Mouse (Mus musculus): Measurements from ENCODE around the gene Parp16. TPM values are rescaled to one million over a fixed set of nuclear protein-coding genes. Genes with fewer than 3 reads are reported as not detected.

Gene Parp16
- polyA plus RNA-seq, 1 experiment, result 5.7 TPM

DNA sequence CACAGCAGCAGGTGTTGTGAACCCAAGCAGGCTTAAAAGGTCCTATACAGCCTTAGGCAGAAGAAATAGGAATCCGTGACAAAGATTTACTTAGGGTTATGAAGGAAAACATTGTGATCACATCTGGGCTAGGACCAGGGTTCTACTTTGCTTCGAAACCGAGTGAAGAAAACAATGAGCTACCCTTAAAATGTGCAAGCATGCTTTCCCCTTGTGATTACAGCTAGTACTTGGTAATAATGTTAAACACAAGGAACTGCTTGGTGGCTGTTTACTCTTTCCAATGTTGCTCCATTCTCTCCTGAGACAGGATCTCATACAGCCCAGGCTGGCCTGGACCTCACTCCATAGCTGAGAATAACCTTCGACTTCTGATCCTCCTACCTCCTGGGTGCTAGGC is 34.0 kb upstream of the Parp16 start:
- TF ChIP-seq CTCF (IDR thresholded peaks at IDR 0.05; ENCODE audit: borderline replicate concordance, insufficient read depth, low read depth, low read length), result no peak
- no peak for TF ChIP-seq POLR2A (IDR thresholded peaks at IDR 0.05; ENCODE audit: borderline replicate concordance, insufficient read depth, low read length)
- Histone ChIP-seq H3K4me3 (replicated peaks; ENCODE audit: insufficient read depth, low read depth, low read length) (no peak overlapping the region), H3K27ac (ENCODE audit: insufficient read depth, low read length) (no peak overlapping the region), H3K27me3 (ENCODE audit: control insufficient read depth, insufficient read depth, low read length) (no peaks in the 10 kb centered on the region; the same call in 1 of the 2 replicates), H3K4me1 (ENCODE audit: control insufficient read depth, insufficient read depth, low read length) (no peaks in the 10 kb centered on the region)
- WGBS, result 87% methylated on average over 4 of the region's 4 CpGs
- no peak for DNase-seq

DNA sequence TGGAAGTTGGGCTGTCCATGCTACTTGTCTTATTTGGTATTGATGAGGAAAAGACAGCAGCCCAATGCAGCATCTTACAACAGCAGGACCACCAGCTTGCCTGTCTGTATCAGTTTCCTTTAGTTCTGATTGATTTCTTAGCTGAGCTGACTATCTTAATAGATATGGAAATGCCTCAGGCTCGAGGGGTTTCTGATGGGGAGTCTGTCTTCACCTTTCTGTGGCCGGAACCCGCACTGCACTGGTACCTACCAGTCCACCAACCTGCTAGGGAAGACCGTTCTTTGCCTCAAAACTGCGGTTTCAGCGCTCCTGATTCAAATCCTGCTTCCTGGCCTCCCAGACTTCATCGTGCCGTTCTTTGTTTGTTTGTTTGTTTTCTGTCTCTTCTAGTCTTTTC is 33.3 kb upstream of the Parp16 start:
- WGBS, result 67% methylated on average over 8 of the region's 8 CpGs
- no peaks in the 10 kb centered on the region for H3K4me1 ChIP-seq (ENCODE audit: control insufficient read depth, insufficient read depth, low read length)
- no peaks in the 10 kb centered on the region; the same call in 1 of the 2 replicates for H3K27me3 ChIP-seq (ENCODE audit: control insufficient read depth, insufficient read depth, low read length)
- DNase-seq, result no peak
- H3K4me3 ChIP-seq (replicated peaks; ENCODE audit: insufficient read depth, low read depth, low read length), result no peak overlapping the region
- H3K27ac ChIP-seq (ENCODE audit: insufficient read depth, low read length), result no peak overlapping the region
- no peak for TF ChIP-seq POLR2A (IDR thresholded peaks at IDR 0.05; ENCODE audit: borderline replicate concordance, insufficient read depth, low read length)
- no peak for TF ChIP-seq CTCF (IDR thresholded peaks at IDR 0.05; ENCODE audit: borderline replicate concordance, insufficient read depth, low read depth, low read length)

DNA sequence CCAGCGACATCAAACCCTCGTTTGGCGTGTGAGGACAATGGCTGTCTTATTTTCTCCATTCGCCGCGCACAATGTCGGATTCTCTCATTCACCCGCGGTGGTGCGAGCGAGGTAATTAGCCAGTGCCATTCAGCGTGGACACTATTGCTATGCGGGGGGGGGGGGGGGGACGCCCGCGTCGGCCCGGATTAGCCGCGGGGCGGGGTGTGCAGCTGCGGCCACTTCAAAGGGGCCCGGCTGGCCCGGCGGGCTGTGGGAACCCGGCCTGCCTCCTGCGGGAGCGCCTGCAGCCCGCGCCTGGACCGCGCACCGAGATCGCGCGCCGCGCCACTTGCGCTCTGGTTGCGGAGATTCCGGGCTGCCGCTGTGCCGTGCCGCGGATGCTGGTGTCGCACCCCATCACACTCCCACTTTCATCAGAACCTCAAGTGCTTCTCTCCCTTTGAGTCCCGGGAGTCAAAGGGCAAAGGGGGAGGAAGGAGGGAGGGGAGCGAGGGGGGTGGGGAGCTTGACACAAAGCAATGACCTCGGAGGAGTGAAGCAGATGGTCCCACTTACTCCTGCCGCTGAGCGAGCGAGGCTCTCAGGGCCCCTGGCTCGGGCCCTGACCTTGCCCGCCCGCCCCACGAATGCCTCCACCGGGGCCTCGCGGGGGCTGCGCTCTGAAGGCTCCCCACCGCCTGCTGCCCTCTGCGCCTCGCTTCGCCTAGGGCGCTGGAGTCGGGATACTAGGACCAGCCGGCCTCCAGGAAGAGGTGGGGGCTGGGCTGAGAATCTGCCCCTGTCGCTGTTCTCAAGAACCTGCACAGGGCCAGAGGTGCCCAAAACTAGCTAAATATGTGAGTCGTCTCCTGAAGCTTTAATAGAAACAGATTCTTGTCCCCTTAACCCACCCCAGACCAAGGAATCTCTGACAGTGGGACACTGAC is 32.2 kb upstream of the Parp16 start:
- peak; percentile 31 to 33 for DNase-seq

DNA sequence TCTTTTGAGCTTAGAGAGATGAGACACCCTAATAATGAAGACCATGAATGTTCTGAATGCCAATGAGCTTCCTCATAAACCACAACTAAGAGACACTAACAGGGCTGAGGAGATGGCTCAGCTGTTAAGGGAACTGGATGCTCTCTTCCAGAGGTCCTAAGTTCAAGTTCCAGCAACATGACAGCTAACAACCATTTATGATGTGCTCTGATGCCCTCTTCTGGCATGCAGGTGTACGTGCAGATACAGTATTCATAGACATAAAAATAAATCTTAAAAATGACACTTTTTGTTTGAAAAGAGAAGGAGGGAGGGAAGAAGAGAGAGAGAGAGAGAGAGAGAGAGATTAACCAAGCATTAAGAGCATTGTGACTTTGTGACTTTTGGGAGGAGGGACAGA is 30.3 kb upstream of the Parp16 start:
- DNase-seq, result no peak
- Histone ChIP-seq H3K27me3 (ENCODE audit: control insufficient read depth, insufficient read depth, low read length) (no peaks in the 10 kb centered on the region; the same call in 1 of the 2 replicates), H3K4me1 (ENCODE audit: control insufficient read depth, insufficient read depth, low read length) (no peaks in the 10 kb centered on the region), H3K27ac (ENCODE audit: insufficient read depth, low read length) (no peak overlapping the region), H3K4me3 (replicated peaks; ENCODE audit: insufficient read depth, low read depth, low read length) (no peak overlapping the region)
- TF ChIP-seq CTCF (IDR thresholded peaks at IDR 0.05; ENCODE audit: borderline replicate concordance, insufficient read depth, low read depth, low read length) (peak; percentile 30; the same call in 1 of the 2 replicates), POLR2A (IDR thresholded peaks at IDR 0.05; ENCODE audit: borderline replicate concordance, insufficient read depth, low read length) (no peak)
- 24% methylated on average over 1 of the region's 1 CpGs for WGBS

More for the DNA sequence above, 32.2 kb upstream of the Parp16 start:
- H3K27me3 ChIP-seq (ENCODE audit: control insufficient read depth, insufficient read depth, low read length), result no peaks in the 10 kb centered on the region; the same call in 1 of the 2 replicates
- H3K4me1 ChIP-seq (ENCODE audit: control insufficient read depth, insufficient read depth, low read length), result no peaks in the 10 kb centered on the region
- TF ChIP-seq CTCF (IDR thresholded peaks at IDR 0.05; ENCODE audit: borderline replicate concordance, insufficient read depth, low read depth, low read length), result no peak
- no peak for TF ChIP-seq POLR2A (IDR thresholded peaks at IDR 0.05; ENCODE audit: borderline replicate concordance, insufficient read depth, low read length)
- no peak overlapping the region for H3K27ac ChIP-seq (ENCODE audit: insufficient read depth, low read length)
- WGBS, result 2% methylated on average over 68 of the region's 69 CpGs
- peak overlapping the region; percentile 59 for H3K4me3 ChIP-seq (replicated peaks; ENCODE audit: insufficient read depth, low read depth, low read length)

DNA sequence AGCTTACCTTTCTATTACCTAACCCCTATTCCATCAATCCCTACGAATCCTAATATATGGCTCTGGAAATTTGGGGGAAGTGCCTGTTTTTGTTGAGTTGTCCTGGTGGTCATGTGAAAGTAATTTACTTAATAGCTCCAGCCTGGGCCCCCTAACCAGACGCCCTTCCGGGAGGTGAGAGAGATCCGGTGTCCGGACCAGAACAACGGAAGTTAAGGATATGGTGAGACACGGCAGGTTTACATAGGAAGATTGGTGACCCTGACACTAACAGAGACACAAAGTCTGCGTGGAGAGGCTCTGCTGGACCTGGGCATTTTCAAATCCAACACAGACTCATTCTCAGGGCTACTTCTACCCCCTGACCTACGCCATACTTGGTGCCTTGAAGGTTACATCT is 28.8 kb upstream of the Parp16 start:
- H3K4me3 ChIP-seq (replicated peaks; ENCODE audit: insufficient read depth, low read depth, low read length), result no peak overlapping the region
- 90% methylated on average over 9 of the region's 9 CpGs for WGBS
- DNase-seq, result no peak
- H3K27me3 ChIP-seq (ENCODE audit: control insufficient read depth, insufficient read depth, low read length), result no peaks in the 10 kb centered on the region; the same call in 1 of the 2 replicates
- TF ChIP-seq CTCF (IDR thresholded peaks at IDR 0.05; ENCODE audit: borderline replicate concordance, insufficient read depth, low read depth, low read length), result no peak
- no peak overlapping the region for H3K27ac ChIP-seq (ENCODE audit: insufficient read depth, low read length)
- H3K4me1 ChIP-seq (ENCODE audit: control insufficient read depth, insufficient read depth, low read length), result no peaks in the 10 kb centered on the region

DNA sequence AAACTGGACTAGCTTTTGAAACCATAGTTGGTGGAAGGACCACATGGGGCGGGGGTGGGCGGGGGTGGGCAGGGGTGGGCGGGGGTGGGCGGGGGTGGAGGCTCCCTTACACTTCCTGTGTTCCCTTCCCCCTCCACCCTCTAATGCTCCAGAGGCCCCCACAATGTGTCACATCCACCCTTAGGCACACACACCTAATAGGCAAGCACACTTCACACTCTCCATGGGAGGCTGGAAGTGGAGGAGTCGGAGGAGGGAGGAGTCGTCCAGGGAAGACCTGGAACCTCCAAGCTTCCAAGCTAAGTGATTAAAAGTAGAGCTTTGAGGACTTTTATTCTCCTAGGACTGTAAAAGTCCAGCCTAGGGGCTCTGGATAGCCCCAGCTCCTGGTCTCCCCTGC is 26.6 kb upstream of the Parp16 start:
- Histone ChIP-seq H3K4me3 (replicated peaks; ENCODE audit: insufficient read depth, low read depth, low read length) (no peak overlapping the region), H3K27me3 (ENCODE audit: control insufficient read depth, insufficient read depth, low read length) (no peaks in the 10 kb centered on the region; the same call in 1 of the 2 replicates), H3K4me1 (ENCODE audit: control insufficient read depth, insufficient read depth, low read length) (no peaks in the 10 kb centered on the region), H3K27ac (ENCODE audit: insufficient read depth, low read length) (no peak overlapping the region)
- no peak for DNase-seq
- 53% methylated on average over 6 of the region's 6 CpGs for WGBS
- TF ChIP-seq POLR2A (IDR thresholded peaks at IDR 0.05; ENCODE audit: borderline replicate concordance, insufficient read depth, low read length) (no peak), CTCF (IDR thresholded peaks at IDR 0.05; ENCODE audit: borderline replicate concordance, insufficient read depth, low read depth, low read length) (no peak)

DNA sequence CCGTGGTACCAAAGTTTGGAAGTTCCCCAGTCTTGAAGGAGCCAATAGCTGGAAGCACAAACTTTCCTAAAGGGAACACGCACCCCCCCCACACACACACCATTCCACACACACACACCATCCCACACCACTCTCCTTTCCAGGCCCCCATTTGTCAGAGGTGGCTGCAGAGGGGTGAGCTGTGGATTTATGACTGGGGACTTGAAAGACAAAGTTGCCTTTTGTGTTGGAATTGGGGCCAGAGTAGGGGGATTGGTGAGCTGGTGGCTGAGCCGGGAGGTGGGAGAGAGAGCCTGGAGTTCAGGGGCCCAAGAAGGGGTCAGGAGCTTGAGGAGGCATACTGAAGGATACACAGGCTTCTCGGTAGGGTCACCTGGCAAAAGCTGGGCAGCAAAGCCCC is 26.2 kb upstream of the Parp16 start:
- Histone ChIP-seq H3K4me3 (replicated peaks; ENCODE audit: insufficient read depth, low read depth, low read length) (no peak overlapping the region), H3K27me3 (ENCODE audit: control insufficient read depth, insufficient read depth, low read length) (no peaks in the 10 kb centered on the region; the same call in 1 of the 2 replicates), H3K27ac (ENCODE audit: insufficient read depth, low read length) (no peak overlapping the region), H3K4me1 (ENCODE audit: control insufficient read depth, insufficient read depth, low read length) (no peaks in the 10 kb centered on the region)
- 72% methylated on average over 4 of the region's 4 CpGs for WGBS
- DNase-seq, result no peak
- TF ChIP-seq POLR2A (IDR thresholded peaks at IDR 0.05; ENCODE audit: borderline replicate concordance, insufficient read depth, low read length), result no peak
- no peak for TF ChIP-seq CTCF (IDR thresholded peaks at IDR 0.05; ENCODE audit: borderline replicate concordance, insufficient read depth, low read depth, low read length)

DNA sequence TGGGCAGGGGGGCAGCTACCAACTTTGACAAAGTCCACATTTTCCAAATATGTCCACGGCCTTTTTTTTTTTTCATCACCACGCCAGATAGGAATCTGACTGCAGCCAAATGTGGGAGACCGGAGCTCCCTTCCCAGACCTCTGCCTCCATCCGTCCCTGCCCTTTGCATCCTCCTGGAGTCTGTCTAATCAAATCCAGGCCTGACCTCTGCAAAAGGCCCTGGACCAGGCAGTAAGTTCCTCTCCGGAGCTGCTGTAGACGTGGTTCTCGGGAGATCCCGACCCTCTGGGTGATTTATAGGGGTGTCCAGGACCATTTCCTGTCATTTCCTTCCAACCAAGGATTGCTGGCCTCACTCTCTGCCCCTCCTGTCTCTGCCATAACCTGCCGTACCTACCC is 22.5 kb upstream of the Parp16 start:
- Histone ChIP-seq H3K27ac (ENCODE audit: insufficient read depth, low read length) (no peak overlapping the region), H3K4me3 (replicated peaks; ENCODE audit: insufficient read depth, low read depth, low read length) (no peak overlapping the region), H3K27me3 (ENCODE audit: control insufficient read depth, insufficient read depth, low read length) (no peaks in the 10 kb centered on the region), H3K4me1 (ENCODE audit: control insufficient read depth, insufficient read depth, low read length) (no peaks in the 10 kb centered on the region)
- 88% methylated on average over 9 of the region's 9 CpGs for WGBS
- DNase-seq, result no peak
- TF ChIP-seq POLR2A (IDR thresholded peaks at IDR 0.05; ENCODE audit: borderline replicate concordance, insufficient read depth, low read length) (no peak), CTCF (IDR thresholded peaks at IDR 0.05; ENCODE audit: borderline replicate concordance, insufficient read depth, low read depth, low read length) (no peak)

Data from cerebellum, adult 2 months (tissue).